Mouse (Mus musculus): ENCODE measurements around the gene Emcn.

Emcn gene

GRCm38 (mm10) chr3:137340938-137341337 is at the start of gene Emcn:
Emcn (plus strand) TSS chr3:137341067.
- no peak for DNase-seq (ENCODE audit: low spot score in 2 of 2)

GRCm38 (mm10) chr3:137293174-137293591 is 47.7 kb upstream of the Emcn start:
- no peak for DNase-seq (ENCODE audit: low spot score in 2 of 2)

DNA sequence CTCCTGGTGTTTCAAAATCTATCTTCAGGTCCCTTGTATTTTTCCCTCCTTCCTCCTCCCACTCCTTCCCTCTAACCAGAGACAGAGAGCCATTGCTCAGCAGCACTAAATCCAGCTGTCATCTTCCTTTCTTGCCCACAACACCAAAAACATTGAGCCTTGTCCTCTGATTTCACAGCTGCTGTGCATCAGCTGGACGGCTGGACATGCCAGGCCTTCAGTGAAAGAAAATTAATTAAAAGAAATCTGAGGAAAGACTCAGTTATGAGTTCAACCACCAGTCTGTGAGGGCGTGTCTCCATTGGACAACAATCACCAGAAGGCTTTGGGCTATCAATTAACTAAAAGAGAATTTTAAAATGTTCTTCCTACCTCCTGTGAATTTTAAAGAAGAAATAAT is 42.6 kb upstream of the Emcn start:
- no peak for DNase-seq (ENCODE audit: low spot score in 2 of 2)

DNA sequence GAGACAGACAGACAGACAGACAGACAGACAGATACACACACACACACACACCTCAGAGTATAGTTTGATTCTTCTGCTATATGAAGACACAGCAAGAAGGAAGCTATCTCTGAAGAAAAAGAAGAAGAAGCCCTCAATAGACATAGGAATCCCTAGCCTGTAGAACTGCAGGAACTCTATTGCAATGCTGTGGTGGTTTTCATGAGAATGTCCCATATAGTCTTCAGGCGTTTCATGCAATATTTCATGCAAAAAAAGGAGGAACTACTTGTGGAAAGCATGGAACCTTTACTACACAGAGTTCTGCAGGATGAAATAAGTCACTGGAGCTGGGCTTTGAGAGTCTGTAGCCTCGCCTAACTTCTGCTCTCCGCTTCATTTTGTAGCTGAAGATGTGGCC is 40.7 kb upstream of the Emcn start:
- DNase-seq (ENCODE audit: low spot score in 2 of 2), result no peak

GRCm38 (mm10) chr3:137301195-137301594 is 39.7 kb upstream of the Emcn start:
- DNase-seq (ENCODE audit: low spot score in 2 of 2), result no peak

DNA sequence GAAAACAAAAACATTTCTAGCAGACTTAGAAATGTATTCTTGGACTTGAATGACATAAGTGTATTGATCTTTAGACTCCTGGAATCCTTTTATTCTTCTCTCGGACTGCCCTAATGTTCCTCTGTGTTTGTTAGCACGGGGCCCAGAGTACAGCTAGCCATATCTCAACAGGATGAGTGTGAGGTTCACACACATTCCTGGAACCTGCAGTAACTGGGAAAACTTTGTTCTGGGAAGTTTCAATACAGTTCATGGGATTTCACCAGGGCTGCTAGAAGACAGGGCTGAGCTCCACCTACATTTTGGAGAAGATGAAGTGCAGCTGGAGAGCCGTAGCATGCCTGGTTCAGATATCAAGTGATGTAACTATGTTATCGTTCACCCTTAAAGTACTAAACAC is 38.1 kb upstream of the Emcn start:
- no peak for DNase-seq (ENCODE audit: low spot score in 2 of 2)

GRCm38 (mm10) chr3:137309959-137310358 is 30.9 kb upstream of the Emcn start:
- no peak for DNase-seq (ENCODE audit: low spot score in 2 of 2)

- DNase-seq (ENCODE audit: low spot score in 2 of 2), result no peak
Observed at GRCm38 (mm10) chr3:137312540-137312939, 28.3 kb upstream of the Emcn start.

GRCm38 (mm10) chr3:137313775-137314362 is 27.0 kb upstream of the Emcn start:
- DNase-seq (ENCODE audit: low spot score in 2 of 2), result no peak

- DNase-seq (ENCODE audit: low spot score in 2 of 2), result no peak
Observed at GRCm38 (mm10) chr3:137318371-137318770, 22.5 kb upstream of the Emcn start.

GRCm38 (mm10) chr3:137319950-137320349 is 20.9 kb upstream of the Emcn start:
- no peak for DNase-seq (ENCODE audit: low spot score in 2 of 2)

- no peak for DNase-seq (ENCODE audit: low spot score in 2 of 2)
Observed at GRCm38 (mm10) chr3:137322304-137322703, 18.6 kb upstream of the Emcn start.

GRCm38 (mm10) chr3:137329898-137330297 is 11.0 kb upstream of the Emcn start:
- no peak for DNase-seq (ENCODE audit: low spot score in 2 of 2)

GRCm38 (mm10) chr3:137330950-137331349 is 9.9 kb upstream of the Emcn start:
- DNase-seq (ENCODE audit: low spot score in 2 of 2), result no peak

DNA sequence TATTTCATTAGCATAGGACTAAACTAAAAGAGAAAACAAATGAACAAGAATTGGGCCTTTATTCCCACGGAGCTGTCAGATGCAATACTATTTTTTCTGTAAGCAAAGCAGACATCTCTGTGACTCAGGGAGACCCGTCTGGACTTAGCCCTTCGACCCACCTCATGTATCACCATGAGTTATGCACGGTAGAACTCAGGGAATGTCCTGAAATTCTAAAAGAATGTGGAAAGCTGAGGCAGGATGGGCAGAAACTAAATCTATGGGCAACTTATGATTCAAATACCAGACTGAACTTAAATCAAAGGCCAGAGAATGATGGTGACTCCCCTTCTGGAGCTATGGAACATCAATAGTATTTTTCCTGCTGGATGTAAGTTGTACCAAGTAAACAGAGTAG is 8.3 kb upstream of the Emcn start:
- no peak for DNase-seq (ENCODE audit: low spot score in 2 of 2)

GRCm38 (mm10) chr3:137335957-137336356 is 4.9 kb upstream of the Emcn start:
- no peak for DNase-seq (ENCODE audit: low spot score in 2 of 2)

DNA sequence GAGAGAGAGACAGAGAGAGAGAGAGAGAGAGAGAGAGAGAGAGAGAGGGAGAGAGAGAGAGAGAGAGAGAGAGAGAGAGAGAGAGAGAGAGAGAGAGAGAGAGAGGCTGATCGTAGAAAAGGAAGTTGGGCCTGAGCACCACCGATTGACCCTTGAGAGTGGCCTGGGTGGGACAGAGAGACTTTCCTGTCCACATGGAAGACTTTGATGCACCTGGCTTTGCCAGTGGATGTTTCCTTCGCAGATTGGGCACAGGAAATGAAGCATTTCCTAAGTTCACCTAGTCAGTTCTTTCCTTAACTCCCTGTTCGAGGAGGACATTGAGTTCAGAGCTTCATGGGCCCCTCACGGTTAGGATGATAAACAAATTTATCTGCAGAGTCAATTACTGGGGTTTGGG is 2.6 kb downstream of the Emcn start:
- no peak for DNase-seq (ENCODE audit: low spot score in 2 of 2)

DNA sequence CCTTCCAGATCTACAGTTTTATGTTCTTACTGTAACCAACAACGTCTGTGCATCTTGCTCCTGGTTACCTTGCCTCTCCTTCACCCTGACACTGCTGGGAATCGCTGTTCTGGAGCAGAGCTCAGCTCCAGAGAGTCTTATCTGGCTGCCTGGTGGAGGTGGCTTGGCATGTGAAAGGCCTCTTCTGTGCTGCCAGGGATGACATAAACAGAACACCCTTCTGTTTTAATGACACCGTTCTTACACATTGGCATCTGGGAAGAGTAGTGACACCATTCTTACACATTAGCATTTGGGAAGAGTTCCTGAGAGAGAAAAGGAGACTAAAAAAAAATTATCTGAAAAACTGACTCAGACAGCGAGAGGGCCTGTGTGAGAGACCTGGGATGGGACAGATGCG is 11.0 kb downstream of the Emcn start:
- DNase-seq (ENCODE audit: low spot score in 2 of 2), result peak; percentile 11 to 14

GRCm38 (mm10) chr3:137356697-137357096 is 15.8 kb downstream of the Emcn start:
- DNase-seq (ENCODE audit: low spot score in 2 of 2), result no peak

DNA sequence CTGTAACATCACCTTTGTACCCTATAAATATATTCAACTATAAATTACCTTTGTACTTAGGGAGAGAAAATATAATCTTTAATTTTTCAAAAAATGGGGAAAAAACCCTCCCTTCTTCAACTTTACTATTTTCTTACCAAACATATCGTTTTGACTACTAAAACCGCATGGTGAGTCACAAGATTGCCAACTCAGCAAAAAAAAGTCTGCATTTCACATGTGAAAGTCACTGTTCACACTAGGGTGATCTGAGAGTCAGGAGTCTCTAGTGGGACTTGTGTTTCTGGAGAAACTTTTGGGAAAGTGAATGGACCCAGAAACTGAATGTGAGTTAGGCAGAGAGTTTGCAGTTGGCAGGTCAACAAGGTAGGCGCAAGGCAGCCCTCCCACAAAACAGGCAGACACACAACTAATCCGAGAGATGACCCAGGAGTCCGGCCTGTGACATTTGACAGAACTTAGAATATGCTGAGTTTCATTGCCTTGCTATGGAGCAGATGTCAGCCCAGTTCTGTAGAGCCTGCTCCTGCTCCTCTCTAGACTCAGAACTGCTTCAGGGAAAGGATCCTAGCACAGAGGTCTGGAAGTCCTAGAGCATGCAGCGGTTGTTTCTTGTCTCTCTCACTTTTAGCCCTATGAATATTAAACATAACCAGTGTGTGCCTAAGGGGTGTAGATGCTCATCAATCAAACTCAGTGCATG is 26.4 kb downstream of the Emcn start:
- no peak for DNase-seq (ENCODE audit: low spot score in 2 of 2)

GRCm38 (mm10) chr3:137367826-137368325 is 27.0 kb downstream of the Emcn start:
- DNase-seq (ENCODE audit: low spot score in 2 of 2), result no peak

DNA sequence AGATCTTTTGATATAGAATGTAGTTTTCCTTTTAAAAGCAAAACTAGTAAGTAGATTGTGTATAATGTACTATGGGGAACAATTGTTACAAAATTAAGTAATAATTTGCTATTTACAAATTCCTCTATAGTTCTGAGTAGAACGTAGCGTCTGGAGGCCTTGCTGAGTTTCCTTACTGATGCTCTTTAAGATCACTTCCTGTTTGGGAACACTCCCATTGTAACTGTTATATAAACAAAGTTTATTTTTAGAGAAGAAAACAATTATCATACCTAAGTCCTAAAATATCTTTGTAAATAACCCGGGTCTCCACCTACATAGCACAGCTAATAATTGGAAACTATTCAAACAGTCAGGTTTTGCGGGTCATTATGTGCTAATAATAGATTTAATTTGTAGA is 32.0 kb downstream of the Emcn start:
- DNase-seq (ENCODE audit: low spot score in 2 of 2), result no peak

DNA sequence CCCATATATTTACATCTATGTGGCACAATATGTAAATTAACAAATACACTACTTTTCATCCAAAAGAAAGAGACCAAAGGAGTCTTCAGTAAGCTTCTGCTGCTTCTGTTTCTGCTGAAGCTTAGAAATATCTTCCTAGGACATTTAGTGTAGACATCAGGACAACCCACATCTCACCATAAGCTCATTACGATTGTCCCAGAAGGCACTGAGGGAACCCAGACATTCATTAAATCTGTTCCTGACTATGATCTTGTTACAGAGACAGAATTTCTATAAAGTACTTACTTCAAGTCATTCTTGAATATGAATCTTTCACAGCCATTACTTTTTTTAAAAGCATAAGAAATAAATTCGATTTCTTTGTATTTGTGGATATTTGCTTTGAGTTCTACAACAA is 41.4 kb downstream of the Emcn start:
- no peak for DNase-seq (ENCODE audit: low spot score in 2 of 2)

- DNase-seq (ENCODE audit: low spot score in 2 of 2), result no peak
Observed at GRCm38 (mm10) chr3:137395588-137395987, 54.7 kb downstream of the Emcn start.
